Mouse (Mus musculus) kidney, embryonic 14.5 days (tissue): Measurements from ENCODE around the gene Tmed6. TPM values are rescaled to one million over a fixed set of nuclear protein-coding genes. Genes with fewer than 3 reads are reported as not detected.
A peak's percentile ranks its signal among the peaks of the same experiment; 100 is the strongest.

ENCODE experiments used
- ATAC-seq: fragments of 200-750 bp; cut with Nextera tagmentation; 2 replicates; pipeline ENCODE4 v1.8.0; 2017; ENCODE audit warnings: moderate number of reproducible peaks, mild to moderate bottlenecking, moderate TSS enrichment, moderate library complexity; ENCODE audit not compliant: low FRiP score, low TSS enrichment
- H3K27ac ChIP-seq: fragments of 300-500 bp; sonication (generic); 2 replicates; pipeline ENCODE4 v1.5.1; 2014; ENCODE audit warnings: low read depth, mild to moderate bottlenecking, low read length, moderate library complexity, mixed read lengths
- H3K27me3 ChIP-seq: fragments of 300-500 bp; sonication (generic); 2 replicates; pipeline ENCODE4 v1.6.1; 2014; ENCODE audit warnings: mild to moderate bottlenecking, low read length; ENCODE audit not compliant: control insufficient read depth, insufficient read depth
- H3K36me3 ChIP-seq: fragments of 300-500 bp; sonication (generic); 2 replicates; pipeline ENCODE4 v1.6.1; 2014; ENCODE audit warnings: low read length, mixed read lengths; ENCODE audit not compliant: control insufficient read depth, insufficient read depth
- H3K4me1 ChIP-seq: fragments of 300-500 bp; sonication (generic); 2 replicates; pipeline ENCODE4 v1.6.1; 2014; ENCODE audit warnings: low read length, mixed read lengths; ENCODE audit not compliant: control insufficient read depth, insufficient read depth
- H3K4me2 ChIP-seq: fragments of 300-500 bp; sonication (generic); replicated peaks from 2 replicates; pipeline ENCODE4 v1.6.1; 2014; ENCODE audit warnings: low read depth, mild to moderate bottlenecking, low read length
- H3K4me3 ChIP-seq: fragments of 300-500 bp; sonication (generic); 2 replicates; pipeline ENCODE4 v1.5.1; 2014; ENCODE audit warnings: mild to moderate bottlenecking, low read length
- H3K9ac ChIP-seq: fragments of 300-500 bp; sonication (generic); 2 replicates; pipeline ENCODE4 v1.6.1; 2014; ENCODE audit warnings: low read depth, mild to moderate bottlenecking, low read length, moderate library complexity
- H3K9me3 ChIP-seq: fragments of 300-500 bp; sonication (generic); 2 replicates; pipeline ENCODE4 v1.6.1; 2016; ENCODE audit warnings: low read length; ENCODE audit not compliant: control insufficient read depth
- WGBS: fragments of 180-500 bp; shearing (Covaris S2); extraction: QIAGEN DNeasy Blood & Tissue Kit; methylation state at CpG from one replicate; pipeline ENCODE4 v1.1.7; 2014; 5-methylcytosine and 5-hydroxymethylcytosine counted together
- polyA plus RNA-seq: library from polyadenylated mRNA; unstranded; fragments of >200 nt; fragmentation: Nextera tagmentation; extraction: Ambion mirVana; gene quantifications from 2 replicates; pipeline ENCODE4 v1.2.1, GENCODE M21; 2014

Tmed6 gene
- polyA plus RNA-seq, 1 experiment from 2014 or later = 22.5 TPM

DNA sequence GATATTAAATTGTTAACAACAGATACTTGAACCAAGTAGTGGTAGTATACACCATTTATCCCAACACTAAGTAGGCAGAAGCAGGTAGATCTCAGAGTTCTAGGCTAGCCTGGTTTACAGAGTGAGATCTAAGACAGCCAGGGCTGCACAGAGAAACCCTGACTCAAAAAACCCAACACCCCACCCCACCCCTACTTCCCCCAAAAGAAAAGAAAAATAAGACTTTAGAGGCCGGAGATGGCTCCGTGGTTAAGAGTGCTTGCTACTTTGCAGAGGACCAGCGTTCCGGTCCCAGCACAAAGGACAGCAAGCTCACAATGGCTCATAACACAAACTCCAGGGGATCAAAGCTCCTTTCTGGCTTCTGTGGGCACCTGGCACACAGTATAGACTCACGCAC, 20.6 kb upstream of the Tmed6 start:
- Histone ChIP-seq H3K9ac (no peak overlapping the region), H3K9me3 (no peaks in the 10 kb centered on the region), H3K27me3 (no peaks in the 10 kb centered on the region), H3K4me3 (no peak overlapping the region), H3K4me1 (no peaks in the 10 kb centered on the region), H3K4me2 (no peak overlapping the region), H3K36me3 (peaks cover 72% of the 10 kb centered on the region), H3K27ac (no peak overlapping the region)
- ATAC-seq = no peak
- WGBS = 95% methylated on average over 5 of the region's 5 CpGs

- peaks cover 72% of the 10 kb centered on the region for H3K36me3 ChIP-seq
- WGBS = 97% methylated on average over 17 of the region's 17 CpGs
- ATAC-seq = no peak
These were observed 19.9 kb upstream of the Tmed6 start for GRCm38 (mm10) chr8:107085358-107085757.

GRCm38 (mm10) chr8:107076239-107076888, 10.9 kb upstream of the Tmed6 start:
- H3K4me1 ChIP-seq = no peaks in the 10 kb centered on the region
- H3K9me3 ChIP-seq = no peaks in the 10 kb centered on the region
- H3K27ac ChIP-seq = no peak overlapping the region
- ATAC-seq = no peak
- no peak overlapping the region for H3K4me3 ChIP-seq
- no peaks in the 10 kb centered on the region for H3K27me3 ChIP-seq
- no peak overlapping the region for H3K4me2 ChIP-seq
- H3K9ac ChIP-seq = no peak overlapping the region
- H3K36me3 ChIP-seq = peaks cover 71% of the 10 kb centered on the region
- WGBS = 87% methylated on average over 7 of the region's 7 CpGs

More at GRCm38 (mm10) chr8:107085358-107085757, 19.9 kb upstream of the Tmed6 start:
- no peak overlapping the region for H3K27ac ChIP-seq
- H3K9me3 ChIP-seq = no peaks in the 10 kb centered on the region
- no peak overlapping the region for H3K9ac ChIP-seq
- no peak overlapping the region for H3K4me2 ChIP-seq
- no peaks in the 10 kb centered on the region for H3K4me1 ChIP-seq
- H3K4me3 ChIP-seq = no peak overlapping the region
- no peaks in the 10 kb centered on the region for H3K27me3 ChIP-seq

DNA sequence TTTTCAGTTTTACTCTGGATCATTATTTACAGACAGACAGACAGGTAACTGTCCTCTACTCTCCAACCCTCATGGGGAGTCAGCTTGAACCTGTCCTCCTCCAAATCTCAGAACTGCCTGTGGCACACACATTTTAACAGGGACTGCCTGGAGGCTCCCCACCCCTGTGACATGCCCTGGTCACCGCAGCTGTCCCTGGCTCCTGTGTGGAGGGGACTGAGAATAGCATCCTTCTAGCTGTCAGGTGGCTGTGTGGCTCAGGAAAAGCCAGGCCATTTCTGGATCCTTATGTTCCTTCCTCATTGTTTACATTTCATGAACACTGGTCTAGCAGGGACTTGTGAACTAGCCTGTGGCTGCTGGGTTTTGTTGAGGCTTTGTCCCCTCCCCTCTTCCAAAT, 8.7 kb upstream of the Tmed6 start:
- Histone ChIP-seq H3K4me1 (no peaks in the 10 kb centered on the region), H3K27ac (no peak overlapping the region), H3K9me3 (no peaks in the 10 kb centered on the region), H3K4me3 (no peak overlapping the region), H3K36me3 (peaks cover 60% of the 10 kb centered on the region), H3K9ac (no peak overlapping the region), H3K4me2 (no peak overlapping the region), H3K27me3 (no peaks in the 10 kb centered on the region)
- ATAC-seq = no peak
- 88% methylated on average over 1 of the region's 1 CpGs for whole genome bisulfite sequencing

DNA sequence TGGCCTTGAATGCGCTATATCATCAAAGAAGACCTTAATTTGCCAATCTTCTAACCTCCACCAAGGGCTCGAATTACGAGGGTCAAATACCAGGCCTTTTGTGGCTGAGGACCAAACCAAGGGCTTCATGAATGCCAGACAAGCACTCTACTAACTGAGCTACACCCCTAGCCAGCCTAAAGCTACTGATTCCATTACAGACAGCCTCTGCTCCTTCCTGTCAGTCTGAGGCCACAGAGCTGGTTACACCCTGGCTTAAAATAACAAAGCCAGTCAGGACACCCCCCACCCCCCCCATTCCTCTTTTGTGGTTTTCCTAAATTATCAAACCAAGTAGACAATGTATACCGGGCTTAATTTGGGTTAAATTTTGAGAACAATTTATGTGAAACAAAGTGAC, 8.3 kb upstream of the Tmed6 start:
- Histone ChIP-seq H3K27me3 (no peaks in the 10 kb centered on the region), H3K9me3 (no peaks in the 10 kb centered on the region), H3K4me2 (no peak overlapping the region), H3K4me1 (no peaks in the 10 kb centered on the region), H3K36me3 (peaks cover 56% of the 10 kb centered on the region), H3K9ac (no peak overlapping the region), H3K4me3 (no peak overlapping the region), H3K27ac (no peak overlapping the region)
- WGBS = 81% methylated on average over 4 of the region's 4 CpGs
- no peak for ATAC-seq

DNA sequence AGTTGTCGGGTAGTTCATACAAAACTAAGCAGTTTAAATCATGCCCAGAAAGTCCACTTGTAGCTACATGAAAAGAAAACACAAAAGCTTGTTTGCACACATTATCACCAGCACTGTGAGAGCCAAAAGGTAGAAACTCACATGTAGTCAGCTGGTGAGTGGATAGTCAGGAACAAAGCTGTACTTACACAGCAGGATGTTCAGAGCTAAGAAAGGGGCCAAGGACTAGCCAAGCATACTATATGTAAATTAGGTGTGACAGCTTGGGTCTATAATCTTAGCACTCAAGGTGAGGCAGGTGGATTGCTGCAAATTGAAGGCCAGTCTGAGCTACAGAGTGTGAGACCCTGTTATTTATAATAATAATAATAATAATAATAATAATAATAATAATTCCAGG, 2.8 kb downstream of the Tmed6 start:
- Histone ChIP-seq H3K9me3 (no peaks in the 10 kb centered on the region), H3K4me2 (no peak overlapping the region), H3K27ac (no peak overlapping the region), H3K4me1 (peaks cover 3% of the 10 kb centered on the region; the same call in 1 of the 2 replicates), H3K4me3 (no peak overlapping the region), H3K9ac (no peak overlapping the region), H3K36me3 (peaks cover 17% of the 10 kb centered on the region), H3K27me3 (no peaks in the 10 kb centered on the region)
- no peak for ATAC-seq
- 86% methylated on average over 1 of the region's 1 CpGs for WGBS

DNA sequence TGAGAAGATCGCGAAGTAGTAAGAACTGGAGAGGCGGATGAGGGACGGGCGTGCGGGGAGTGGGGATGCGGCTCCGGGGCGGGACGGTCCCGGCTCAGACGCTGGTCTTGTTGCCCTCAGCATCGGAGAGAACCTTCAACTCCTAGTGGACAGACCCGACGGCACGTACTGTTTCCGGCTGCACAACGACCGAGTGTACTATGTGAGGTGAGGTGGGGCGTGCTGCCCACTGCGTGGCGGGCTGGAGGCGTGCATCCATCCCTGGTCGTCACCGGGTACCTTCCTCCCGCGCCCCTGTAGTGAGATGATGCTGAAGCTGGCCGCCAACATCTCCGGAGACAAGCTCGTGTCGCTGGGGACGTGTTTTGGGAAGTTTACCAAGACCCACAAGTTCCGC, 8.5 kb downstream of the Tmed6 start:
- peak; percentile 71 for ATAC-seq
- Histone ChIP-seq H3K4me1 (peaks cover 6% of the 10 kb centered on the region; the same call in 1 of the 2 replicates), H3K27me3 (no peaks in the 10 kb centered on the region), H3K9ac (peak overlapping the region; percentile 75), H3K4me2 (peak overlapping the region; percentile 91), H3K27ac (peak overlapping the region; percentile 51; the same call in 1 of the 2 replicates), H3K4me3 (peak overlapping the region; percentile 99), H3K36me3 (peaks cover 46% of the 10 kb centered on the region), H3K9me3 (no peaks in the 10 kb centered on the region)
- under 1% methylated on average over 33 of the region's 33 CpGs for WGBS

DNA sequence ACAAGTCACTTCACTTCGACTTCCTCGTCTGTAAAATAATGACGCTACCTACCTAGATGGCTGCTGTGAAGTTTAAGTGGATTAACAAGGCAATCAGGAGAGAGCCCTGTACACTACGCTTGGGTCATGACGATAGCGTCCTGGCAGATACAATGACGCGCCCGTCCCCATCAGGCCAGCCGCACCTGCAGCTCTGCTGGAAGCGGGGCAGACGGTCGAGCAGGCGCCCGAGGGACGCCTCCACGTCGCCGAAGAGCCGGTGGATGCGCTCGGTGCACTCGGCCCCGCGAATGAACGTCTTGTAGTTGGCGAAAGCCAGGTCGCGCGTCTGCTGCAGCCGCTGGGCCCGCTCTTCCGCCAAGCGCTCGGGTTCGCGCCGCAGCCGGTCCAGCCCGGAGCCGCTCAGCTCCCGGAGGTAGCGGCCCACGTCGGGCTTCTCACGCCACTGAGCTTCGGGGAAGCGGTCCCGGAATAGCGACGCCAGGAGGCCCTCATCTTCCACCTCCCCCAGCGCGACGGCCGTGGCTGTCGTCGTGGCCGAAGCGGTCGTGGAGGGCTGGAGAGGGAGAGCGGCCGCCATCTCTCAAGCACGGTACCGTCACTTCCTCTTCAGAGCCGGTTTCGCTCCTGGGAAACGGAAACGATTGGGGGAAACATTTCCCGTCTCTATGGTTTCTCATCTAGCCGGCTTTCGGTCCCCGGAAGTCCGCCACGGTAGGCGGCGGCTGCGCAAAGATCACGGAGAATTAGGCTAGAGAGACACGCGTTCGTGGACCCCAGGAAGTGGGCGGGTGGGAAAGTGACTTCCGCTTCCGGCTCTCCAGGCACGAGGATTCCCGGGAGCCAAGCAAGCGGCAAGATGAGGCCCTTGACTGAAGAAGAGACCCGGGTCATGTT, 9.1 kb downstream of the Tmed6 start, which contains the start of the genes Cog8 and Nip7:
Gene Cog8, minus strand, starts transcription at position 614 of the 897 bp plus-strand sequence.
Gene Nip7, plus strand, starts transcription at position 802 of the 897 bp plus-strand sequence.
- H3K9me3 ChIP-seq = no peaks in the 10 kb centered on the region
- H3K4me2 ChIP-seq = peak within 1 kb of the TSS; percentile 91
- H3K27ac ChIP-seq = peak within 1 kb of the TSS; percentile 63; the same call in 1 of the 2 replicates
- peak within 1 kb of the TSS; percentile 91 for H3K9ac ChIP-seq
- peaks cover 51% of the 10 kb centered on the region for H3K36me3 ChIP-seq
- peak; percentile 91 for ATAC-seq
- peaks cover 6% of the 10 kb centered on the region; the same call in 1 of the 2 replicates for H3K4me1 ChIP-seq
- no peaks in the 10 kb centered on the region for H3K27me3 ChIP-seq
- H3K4me3 ChIP-seq = peak within 1 kb of the TSS; percentile 99
- under 1% methylated on average over 88 of the region's 88 CpGs for WGBS

GRCm38 (mm10) chr8:107052046-107052445, 13.4 kb downstream of the Tmed6 start:
- H3K4me2 ChIP-seq = no peak overlapping the region
- 0 out of 2 replicates have a peak, but pooled peaks cover 3% of the 10 kb centered on the region for H3K4me1 ChIP-seq
- no peak overlapping the region for H3K4me3 ChIP-seq
- ATAC-seq = no peak
- WGBS = 96% methylated on average over 8 of the region's 8 CpGs
- H3K27me3 ChIP-seq = no peaks in the 10 kb centered on the region
- no peaks in the 10 kb centered on the region for H3K9me3 ChIP-seq
- H3K36me3 ChIP-seq = peaks cover 51% of the 10 kb centered on the region
- H3K27ac ChIP-seq = no peak overlapping the region
- no peak overlapping the region for H3K9ac ChIP-seq
